15 mouse cellular contexts compared by ENCODE assay signal in genomic region chr15:25144228-25144627, GRCm38 (mm10).
DNase-seq lines count a peak whose midpoint lies in the region; ATAC-seq lines count a peak whose summit lies in the region.
"Had no signal": no experiment of that assay in that cellular context is flagged by ENCODE, and none has a peak within 500 bp of the region (broad histone marks: within the 10 kb centered on the region; RNA-seq: fewer than 3 reads in every experiment).

No protein-coding gene starts in this region.

- H3K27me3 ChIP-seq in hindbrain, embryonic 16.5 days (replicated peaks; ENCODE audit: control insufficient read depth, insufficient read depth, low read length), result no peaks in the 10 kb centered on the region

- no peak overlapping the region for H3K4me2 ChIP-seq in hindbrain, embryonic 16.5 days (ENCODE audit: low read length)
- H3K4me2 ChIP-seq: hindbrain, embryonic 14.5 days had no signal

- ATAC-seq in hindbrain, embryonic 16.5 days, result no peak
- ATAC-seq: midbrain, embryonic 16.5 days had no signal

- no peak overlapping the region for H3K4me3 ChIP-seq in hindbrain, embryonic 16.5 days (ENCODE audit: low read length)
- H3K4me3 ChIP-seq: forebrain, embryonic 10.5 days had no signal

- no peaks in the 10 kb centered on the region for H3K36me3 ChIP-seq in hindbrain, embryonic 16.5 days (ENCODE audit: control insufficient read depth, insufficient read depth, low read length)
- H3K36me3 ChIP-seq: forebrain, embryonic 10.5 days; G1E had no signal

- H3K9me3 ChIP-seq in hindbrain, embryonic 16.5 days (ENCODE audit: control insufficient read depth, low read length), result no peaks in the 10 kb centered on the region
- H3K9me3 ChIP-seq: forebrain, embryonic 10.5 days; G1E had no signal

- no peak overlapping the region for H3K9ac ChIP-seq in hindbrain, embryonic 16.5 days (ENCODE audit: low read depth, low read length)
- H3K9ac ChIP-seq: hindbrain, embryonic 14.5 days; liver, embryonic 14.5 days had no signal

- WGBS in hindbrain, embryonic 16.5 days, result 70% methylated on average over 1 of the region's 1 CpGs

- peak; percentile 19 for DNase-seq in kidney, adult 9 months
- no peak for DNase-seq in kidney, postnatal 14 days
- peak; percentile 15 for DNase-seq in urinary bladder, postnatal 25 days (ENCODE audit: low spot score)
- no peak for DNase-seq in urinary bladder, postnatal 4 days (ENCODE audit: low spot score in 2 of 2)
- peak; percentile 4 for DNase-seq in induced T-regulatory cell, adult 2 months (ENCODE audit: low read depth)
- DNase-seq in cerebellum, adult 18-20 months, result no peak
- no peak for DNase-seq in right cerebral cortex, postnatal 4 days
- DNase-seq: cerebellum, postnatal 36 days; heart, adult 18-20 months had no signal

- H3K27ac ChIP-seq in hindbrain, embryonic 16.5 days (ENCODE audit: low read depth, low read length), result no peak overlapping the region
- H3K27ac ChIP-seq: forebrain, embryonic 10.5 days; hindbrain, embryonic 14.5 days; liver, embryonic 14.5 days had no signal

- peaks cover 5% of the 10 kb centered on the region; the same call in 1 of the 2 replicates for H3K4me1 ChIP-seq in hindbrain, embryonic 16.5 days (ENCODE audit: control insufficient read depth, insufficient read depth, low read depth, low read length)

Comparison
In these comparisons a context has a peak if more than half of its experiments do, and no peak if none do; other contexts are left out.
1. DNase-seq: peak in kidney, adult 9 months (single experiment), urinary bladder, postnatal 25 days (single experiment) and induced T-regulatory cell, adult 2 months (single experiment); none in kidney, postnatal 14 days (single experiment), urinary bladder, postnatal 4 days (0 of 2), cerebellum, adult 18-20 months (0 of 2) and right cerebral cortex, postnatal 4 days (single experiment).